Mouse (Mus musculus) adipocyte (in vitro differentiated cells): ENCODE data around the gene Sfi1.
"Not testable (repeated sequence)": the region's sequence is repeated elsewhere in the genome, so short reads cannot be mapped to it uniquely, and the experiment has no call there.

Source experiments
- DNase-seq: peaks from one replicate; pipeline ENCODE4 v3.0.0-alpha.2; 2016; ENCODE audit warnings: low spot score

Sfi1 gene

GRCm38 (mm10) chr11:3145359-3146165, 47.7 kb downstream of the Sfi1 start:
- not testable (repeated sequence) for DNase-seq

- not testable (repeated sequence) for DNase-seq
Measured at GRCm38 (mm10) chr11:3143984-3144383, 49.3 kb downstream of the Sfi1 start.

- not testable (repeated sequence) for DNase-seq
Measured at GRCm38 (mm10) chr11:3142413-3142812, 50.9 kb downstream of the Sfi1 start.

GRCm38 (mm10) chr11:3140967-3141535, 52.2 kb downstream of the Sfi1 start:
- DNase-seq: not testable (repeated sequence)

GRCm38 (mm10) chr11:3138323-3138722, 54.9 kb downstream of the Sfi1 start:
- not testable (repeated sequence) for DNase-seq

GRCm38 (mm10) chr11:3137279-3137678, 56.0 kb downstream of the Sfi1 start:
- peak; percentile 62 for DNase-seq

- DNase-seq: not testable (repeated sequence)
Measured at GRCm38 (mm10) chr11:3135956-3136355, 57.3 kb downstream of the Sfi1 start.

GRCm38 (mm10) chr11:3135391-3135790, 57.9 kb downstream of the Sfi1 start:
- not testable (repeated sequence) for DNase-seq

- not testable (repeated sequence) for DNase-seq
Measured at GRCm38 (mm10) chr11:3133360-3133759, 59.9 kb downstream of the Sfi1 start.

GRCm38 (mm10) chr11:3132957-3133356, 60.3 kb downstream of the Sfi1 start:
- not testable (repeated sequence) for DNase-seq

GRCm38 (mm10) chr11:3132001-3132400, 61.3 kb downstream of the Sfi1 start:
- DNase-seq: peak; percentile 45

GRCm38 (mm10) chr11:3129852-3130251, 63.4 kb downstream of the Sfi1 start:
- peak; percentile 46 for DNase-seq

GRCm38 (mm10) chr11:3129276-3129675, 64.0 kb downstream of the Sfi1 start:
- DNase-seq: not testable (repeated sequence)

- DNase-seq: peak; percentile 59
Measured at GRCm38 (mm10) chr11:3127303-3127795, 65.9 kb downstream of the Sfi1 start.

- DNase-seq: not testable (repeated sequence)
Measured at GRCm38 (mm10) chr11:3126478-3127302, 66.6 kb downstream of the Sfi1 start.

GRCm38 (mm10) chr11:3125922-3126321, 67.3 kb downstream of the Sfi1 start:
- not testable (repeated sequence) for DNase-seq

- DNase-seq: not testable (repeated sequence)
Measured at GRCm38 (mm10) chr11:3124932-3125810, 68.1 kb downstream of the Sfi1 start.

GRCm38 (mm10) chr11:3114403-3114802, 78.9 kb downstream of the Sfi1 start:
- DNase-seq: no peak

GRCm38 (mm10) chr11:3106154-3106553, 87.1 kb downstream of the Sfi1 start:
- no peak for DNase-seq

- no peak for DNase-seq
Measured at GRCm38 (mm10) chr11:3105261-3105731, 88.0 kb downstream of the Sfi1 start.
